Mouse (Mus musculus) regulatory T cell (primary cell): Measurements from ENCODE around the gene Lrtm2.

Source experiments
- in situ Hi-C: fragments of 300-600 bp; cut with MboI, MseI; formaldehyde crosslinking; loops from one replicate; pipeline ENCODE4 v1.15.1; 2025; ENCODE audit warnings: high pct_unique_total_duplicates

Lrtm2 gene

GRCm38 (mm10) chr6:119301310-119301709, 29.3 kb downstream of the Lrtm2 start:
- in situ Hi-C loops = no loop called here

- in situ Hi-C loops = no loop called here
Observed at GRCm38 (mm10) chr6:119280761-119281160, 49.8 kb downstream of the Lrtm2 start.

GRCm38 (mm10) chr6:119276713-119277112, 53.9 kb downstream of the Lrtm2 start:
- in situ Hi-C loops = no loop called here
